Mouse (Mus musculus) limb, embryonic 14.5 days (tissue): ENCODE measurements around the gene Ift22. TPM values are rescaled to one million over a fixed set of nuclear protein-coding genes. Genes with fewer than 3 reads are reported as not detected.
"Not testable (repeated sequence)": the region's sequence is repeated elsewhere in the genome, so short reads cannot be mapped to it uniquely, and the experiment has no call there.

Experiments used
- ATAC-seq: fragments of 200-750 bp; cut with Nextera tagmentation; 2 replicates; pipeline ENCODE4 v1.8.0; 2017; ENCODE audit warnings: low read depth, moderate number of reproducible peaks, moderate TSS enrichment; ENCODE audit not compliant: low FRiP score
- DNase-seq: peaks from one replicate; pipeline ENCODE4 v3.0.0-alpha.2; 2015; ENCODE audit warnings: low spot score
- H3K27ac ChIP-seq: fragments of 300-500 bp; sonication (generic); replicated peaks from 2 replicates; pipeline ENCODE4 v1.5.1; 2014; ENCODE audit warnings: low read depth, mild to moderate bottlenecking, low read length, moderate library complexity, mixed read lengths
- H3K27me3 ChIP-seq: fragments of 300-500 bp; sonication (generic); 2 replicates; pipeline ENCODE4 v1.6.1; 2014; ENCODE audit warnings: low read length, mixed read lengths; ENCODE audit not compliant: control insufficient read depth, insufficient read depth
- H3K36me3 ChIP-seq: fragments of 300-500 bp; sonication (generic); 2 replicates; pipeline ENCODE4 v1.6.1; 2014; ENCODE audit warnings: mild to moderate bottlenecking, low read length, moderate library complexity, mixed read lengths; ENCODE audit not compliant: control insufficient read depth, insufficient read depth
- H3K4me1 ChIP-seq: fragments of 300-500 bp; sonication (generic); 2 replicates; pipeline ENCODE4 v1.6.1; 2014; ENCODE audit warnings: antibody characterized with exemption, low read length, mixed read lengths; ENCODE audit not compliant: control insufficient read depth, insufficient read depth
- H3K4me2 ChIP-seq: fragments of 300-500 bp; sonication (generic); replicated peaks from 2 replicates; pipeline ENCODE4 v1.6.1; 2014; ENCODE audit warnings: low read depth, mild to moderate bottlenecking, low read length, moderate library complexity; ENCODE audit not compliant: severe bottlenecking
- H3K4me3 ChIP-seq: fragments of 300-500 bp; sonication (generic); replicated peaks from 2 replicates; pipeline ENCODE4 v1.5.1; 2014; ENCODE audit warnings: low read length
- H3K9ac ChIP-seq: fragments of 300-500 bp; sonication (generic); 2 replicates; pipeline ENCODE4 v1.6.1; 2014; ENCODE audit warnings: mild to moderate bottlenecking, low read depth, low read length, moderate library complexity; ENCODE audit not compliant: severe bottlenecking
- H3K9me3 ChIP-seq: fragments of 300-500 bp; sonication (generic); 2 replicates; pipeline ENCODE4 v1.6.1; 2016; ENCODE audit warnings: low read length; ENCODE audit not compliant: control insufficient read depth
- POLR2A ChIP-seq: fragments of 200-500 bp; IDR thresholded peaks from 2 replicates; pipeline ENCODE4 v1.8.0; 2012; ENCODE audit warnings: inconsistent platforms, mild to moderate bottlenecking, moderate library complexity, borderline replicate concordance; ENCODE audit not compliant: insufficient read depth, insufficient read length; ENCODE audit errors: extremely low read depth
- WGBS: fragments of 180-500 bp; shearing (Covaris S2); extraction: QIAGEN DNeasy Blood & Tissue Kit; methylation state at CpG from one replicate; pipeline ENCODE4 v1.1.7; 2014; 5-methylcytosine and 5-hydroxymethylcytosine counted together
- polyA plus RNA-seq, 2 experiments: library from polyadenylated mRNA; depleted of rRNA in 1 of 2; stranded (reverse) in 1 of 2; unstranded in 1 of 2; fragments of >200 nt; fragmentation: Nextera tagmentation in 1 of 2; extraction: Ambion mirVana in 1 of 2; gene quantifications; 2 replicates each; pipeline versions ENCODE4 v1.2.1 to v1.2.3; 2012 to 2014

The Ift22 gene
- polyA plus RNA-seq, 2 experiments = 28.8 to 58.9 TPM

DNA sequence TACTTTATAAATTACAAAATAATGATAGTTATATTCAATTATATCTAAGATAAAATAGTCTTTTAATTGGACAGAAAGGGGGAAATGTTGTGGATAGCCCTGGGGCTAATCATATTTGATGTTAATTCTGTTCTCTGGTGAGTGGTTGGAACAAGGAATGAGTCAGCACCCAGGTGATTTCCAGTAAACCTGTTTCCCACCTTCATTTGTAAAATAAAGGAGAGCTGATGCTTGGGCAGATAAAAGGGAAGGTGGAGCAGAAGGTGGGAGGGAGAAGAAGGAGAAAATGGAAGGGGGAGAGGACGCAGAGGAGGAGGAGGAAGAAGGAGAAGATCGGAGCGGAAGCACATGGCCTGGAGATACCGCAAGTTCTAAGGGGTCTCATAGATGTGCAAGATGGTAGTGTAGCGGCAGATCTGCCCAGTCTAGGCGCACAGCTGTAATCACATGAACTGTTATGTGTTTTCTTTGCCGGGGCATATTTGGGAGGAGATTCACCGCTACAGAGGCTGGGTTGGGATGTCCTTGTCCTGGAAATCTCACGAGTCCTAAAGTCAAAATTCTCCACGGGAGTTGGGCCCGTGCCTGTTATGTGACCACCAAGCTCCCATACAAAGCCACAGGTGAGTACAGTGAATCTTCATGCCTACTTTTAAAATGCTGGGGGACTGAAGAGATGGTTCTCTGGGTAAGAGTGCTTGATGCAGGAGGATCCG is 33.1 kb downstream of the Ift22 start:
- no peaks in the 10 kb centered on the region for H3K27me3 ChIP-seq
- no peak overlapping the region for H3K4me2 ChIP-seq
- H3K4me1 ChIP-seq = no peaks in the 10 kb centered on the region
- 88% methylated on average over 12 of the region's 12 CpGs for WGBS
- ATAC-seq (no peak), DNase-seq (no peak)
- no peak overlapping the region for H3K4me3 ChIP-seq
- no peaks in the 10 kb centered on the region for H3K36me3 ChIP-seq
- no peaks in the 10 kb centered on the region for H3K9me3 ChIP-seq
- no peak overlapping the region for H3K9ac ChIP-seq
- H3K27ac ChIP-seq = no peak overlapping the region
- no peak for TF ChIP-seq POLR2A

DNA sequence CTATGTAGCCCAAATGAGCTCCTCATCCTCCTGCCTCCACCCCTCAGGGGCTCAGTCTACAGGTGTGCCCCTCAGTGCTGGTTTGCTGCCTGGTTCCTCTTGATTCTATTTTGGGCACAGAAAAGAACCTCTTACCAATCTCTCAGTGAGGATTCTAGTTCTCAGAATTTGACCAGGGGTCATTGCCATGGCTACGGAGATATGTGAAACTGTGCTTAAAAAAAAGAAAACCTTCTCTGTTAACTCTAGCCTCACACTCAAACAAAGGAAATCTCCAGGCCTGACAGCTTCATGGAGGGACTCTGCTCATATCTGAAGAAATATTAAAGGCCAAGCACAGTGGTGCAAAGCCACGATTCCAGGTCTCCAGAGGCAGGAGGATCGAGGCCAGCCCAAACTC is 34.8 kb downstream of the Ift22 start:
- WGBS = 89% methylated on average over 3 of the region's 3 CpGs
- DNase-seq = no peak
- no peak overlapping the region for H3K4me2 ChIP-seq

DNA sequence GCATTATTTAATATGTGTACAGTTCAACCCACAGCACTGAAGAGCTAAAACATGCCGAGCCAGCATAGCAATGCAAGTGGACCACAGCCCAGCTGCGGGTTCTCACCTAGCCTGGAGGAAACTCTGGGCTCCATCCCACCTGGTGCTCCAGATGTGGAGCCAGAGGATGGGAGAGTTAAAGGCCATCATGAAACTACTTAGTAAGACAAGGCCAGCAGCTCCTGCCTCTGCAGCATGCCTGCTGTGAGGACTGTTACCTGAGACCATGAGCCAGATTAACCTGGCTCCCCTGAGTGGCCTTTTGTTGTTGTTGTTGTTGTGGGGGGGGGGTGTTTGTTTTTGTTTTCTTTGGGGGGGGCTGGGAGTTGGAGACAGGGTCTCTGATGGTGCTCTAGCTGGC is 35.4 kb downstream of the Ift22 start:
- TF ChIP-seq POLR2A = no peak
- Histone ChIP-seq H3K4me1 (no peaks in the 10 kb centered on the region), H3K4me2 (no peak overlapping the region), H3K9me3 (no peaks in the 10 kb centered on the region), H3K27me3 (no peaks in the 10 kb centered on the region), H3K9ac (no peak overlapping the region), H3K36me3 (no peaks in the 10 kb centered on the region), H3K4me3 (no peak overlapping the region), H3K27ac (no peak overlapping the region)
- DNase-seq (no peak), ATAC-seq (no peak)
- 85% methylated on average over 2 of the region's 2 CpGs for WGBS

More for the DNA sequence above, 34.8 kb downstream of the Ift22 start:
- ATAC-seq = no peak
- H3K36me3 ChIP-seq = no peaks in the 10 kb centered on the region
- no peaks in the 10 kb centered on the region for H3K9me3 ChIP-seq
- no peak for TF ChIP-seq POLR2A
- no peak overlapping the region for H3K4me3 ChIP-seq
- no peaks in the 10 kb centered on the region for H3K27me3 ChIP-seq
- no peak overlapping the region for H3K27ac ChIP-seq
- H3K4me1 ChIP-seq = no peaks in the 10 kb centered on the region
- H3K9ac ChIP-seq = no peak overlapping the region

DNA sequence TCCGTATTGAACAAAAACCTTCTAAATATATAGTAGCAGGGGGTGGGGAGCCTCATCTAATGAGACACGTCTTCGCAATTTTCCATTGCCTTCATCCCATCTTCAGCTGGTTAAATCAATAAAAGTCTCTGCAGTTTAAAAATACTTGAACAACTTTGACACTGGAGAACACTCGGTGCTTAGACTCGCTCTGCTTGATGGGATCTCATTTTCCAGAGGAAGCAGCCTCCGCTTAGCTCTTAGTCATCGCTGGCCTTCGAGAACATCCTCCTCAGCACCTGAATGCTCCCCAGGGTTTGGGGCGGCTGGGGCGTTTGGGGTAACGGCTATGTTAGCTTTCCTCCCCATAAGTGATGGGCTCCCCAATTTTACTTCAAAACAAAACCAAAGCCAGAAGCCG is 37.1 kb downstream of the Ift22 start:
- TF ChIP-seq POLR2A = no peak
- no peak overlapping the region for H3K4me2 ChIP-seq
- H3K27ac ChIP-seq = no peak overlapping the region
- no peaks in the 10 kb centered on the region for H3K36me3 ChIP-seq
- no peak overlapping the region for H3K4me3 ChIP-seq
- no peaks in the 10 kb centered on the region for H3K9me3 ChIP-seq
- WGBS = 78% methylated on average over 12 of the region's 12 CpGs
- DNase-seq (no peak), ATAC-seq (no peak)
- H3K9ac ChIP-seq = no peak overlapping the region
- H3K27me3 ChIP-seq = no peaks in the 10 kb centered on the region
- H3K4me1 ChIP-seq = no peaks in the 10 kb centered on the region

DNA sequence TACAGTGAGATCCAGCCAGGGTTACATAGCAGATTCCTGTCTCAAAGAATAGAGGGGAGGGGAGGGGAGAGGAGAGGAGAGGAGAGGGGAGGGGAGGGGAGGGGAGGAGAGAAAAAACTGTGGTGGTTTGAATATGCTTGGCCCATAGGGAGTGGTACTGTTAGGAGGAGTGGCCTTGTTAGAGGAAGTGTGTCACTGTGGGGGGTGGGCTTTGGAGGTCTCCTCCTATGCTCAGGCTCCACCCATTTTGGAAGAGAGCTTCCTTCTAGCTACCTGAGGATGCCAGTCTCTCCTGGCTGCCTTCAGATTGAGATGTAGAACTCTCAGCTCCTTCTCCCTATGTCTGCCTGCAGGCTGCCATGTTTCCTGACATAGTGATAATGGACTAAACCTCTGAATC is 39.9 kb downstream of the Ift22 start:
- Histone ChIP-seq H3K4me1 (peaks cover 2% of the 10 kb centered on the region; the same call in 1 of the 2 replicates), H3K27me3 (no peaks in the 10 kb centered on the region), H3K27ac (no peak overlapping the region), H3K4me2 (no peak overlapping the region), H3K9ac (no peak overlapping the region), H3K4me3 (no peak overlapping the region), H3K36me3 (no peaks in the 10 kb centered on the region), H3K9me3 (no peaks in the 10 kb centered on the region)
- DNase-seq (no peak), ATAC-seq (no peak)
- TF ChIP-seq POLR2A = no peak

DNA sequence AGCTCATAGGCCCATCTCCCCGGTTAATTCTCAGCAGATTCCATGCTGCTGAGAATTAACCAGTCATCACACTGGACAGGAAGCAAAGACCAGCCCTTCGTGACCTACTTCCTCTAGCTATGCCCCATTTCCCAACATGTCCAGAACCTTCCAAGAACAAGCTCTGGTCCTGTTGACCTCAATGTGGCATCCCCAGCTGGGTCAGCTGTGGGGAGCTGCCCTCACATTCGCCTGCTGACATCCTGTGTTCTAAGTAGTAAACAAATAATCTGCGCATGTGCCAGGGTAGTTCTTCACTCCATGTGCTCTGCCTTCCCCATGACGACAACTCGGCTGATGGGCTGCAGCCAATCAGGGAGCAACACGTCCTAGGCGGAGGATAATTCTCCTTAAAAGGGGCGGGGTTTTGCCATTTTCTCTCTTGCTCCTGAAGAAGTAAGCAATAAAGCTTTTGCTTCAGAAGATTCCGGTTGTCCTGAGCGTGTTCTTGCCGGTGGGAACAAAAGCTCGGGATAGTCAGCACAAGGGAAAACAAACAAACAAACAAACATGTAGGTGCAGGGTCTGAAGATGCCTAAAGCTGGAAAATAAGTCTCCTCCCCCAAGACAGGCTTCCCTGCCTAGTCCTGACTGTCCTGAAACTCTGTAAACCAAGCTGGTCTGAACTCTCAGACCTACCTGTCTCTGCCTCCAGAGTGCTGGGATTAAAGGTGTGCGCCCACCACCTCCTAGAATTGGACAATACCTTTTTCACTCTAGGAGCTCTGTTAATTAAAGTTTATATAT is 41.8 kb downstream of the Ift22 start:
- WGBS = 86% methylated on average over 14 of the region's 14 CpGs
- not testable (repeated sequence) for ATAC-seq

More for the DNA sequence above, 41.8 kb downstream of the Ift22 start:
- not testable (repeated sequence) for H3K36me3 ChIP-seq, H3K27ac ChIP-seq, H3K9ac ChIP-seq, H3K4me3 ChIP-seq, H3K9me3 ChIP-seq, DNase-seq, H3K4me2 ChIP-seq, H3K4me1 ChIP-seq, H3K27me3 ChIP-seq
